Mouse (Mus musculus) v-Abl transformed pro-B cells (cell line): ENCODE measurements around the gene Gga1.

ENCODE experiments used
- in situ Hi-C, 2 experiments: fragments of 400-800 bp; cut with MboI; formaldehyde crosslinking; loops; one replicate each; pipeline ENCODE4 v1.15.1; 2025; ENCODE audit not compliant: unreplicated experiment in 2 of 2

The Gga1 gene

DNA sequence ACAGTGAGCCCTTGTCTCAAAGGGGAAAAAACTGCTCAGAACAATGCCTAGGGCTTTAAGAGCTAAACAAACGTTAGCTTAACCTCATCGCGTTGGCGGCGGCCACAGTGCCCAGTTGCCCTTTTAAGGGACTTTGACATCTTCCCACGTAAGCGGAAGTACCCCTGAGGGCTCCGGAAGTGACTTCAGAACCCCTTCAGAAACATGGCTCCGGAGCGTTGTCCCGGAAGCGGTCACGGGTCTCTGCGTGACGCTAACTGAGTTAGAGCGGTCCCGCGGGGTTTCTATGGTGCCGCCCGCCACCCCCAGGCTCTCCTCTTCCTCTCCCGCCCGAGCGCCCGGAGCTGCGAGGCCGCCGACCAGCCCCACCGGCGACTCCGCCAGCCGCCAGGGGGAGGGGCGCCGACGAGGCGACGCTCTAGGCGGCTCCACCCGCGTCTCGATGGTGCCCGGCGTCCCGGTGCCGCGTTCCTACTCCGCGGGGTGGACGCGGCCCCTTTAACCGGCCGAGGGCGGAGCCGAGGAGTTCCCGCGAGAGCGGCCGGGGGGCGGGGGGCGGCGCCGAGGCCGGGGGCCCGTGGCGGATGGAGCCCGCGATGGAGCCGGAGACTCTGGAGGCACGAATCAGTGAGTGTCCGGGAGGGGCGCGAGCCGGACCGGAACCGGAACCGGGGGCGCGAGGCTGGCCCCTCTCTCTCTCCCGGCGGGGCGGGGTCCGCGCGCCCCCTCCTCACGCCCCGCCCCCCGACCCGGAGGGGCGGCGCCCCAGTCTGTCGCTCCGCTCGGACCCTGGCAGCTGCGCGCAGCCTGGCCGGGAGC lies at the start of gene Gga1:
Gga1 (plus strand) TSS at position 200 of the 819 bp plus-strand sequence.
- in situ Hi-C loops = loop anchor here (25.0 kb wide), 2 partner anchors 460 to 810 kb away; partner anchors contain the start of genes Gtpbp1 (in 2 of the 2), Josd1 (in 2 of the 2), Maff (in 1 of the 2) and Pla2g6 (in 1 of the 2)

DNA sequence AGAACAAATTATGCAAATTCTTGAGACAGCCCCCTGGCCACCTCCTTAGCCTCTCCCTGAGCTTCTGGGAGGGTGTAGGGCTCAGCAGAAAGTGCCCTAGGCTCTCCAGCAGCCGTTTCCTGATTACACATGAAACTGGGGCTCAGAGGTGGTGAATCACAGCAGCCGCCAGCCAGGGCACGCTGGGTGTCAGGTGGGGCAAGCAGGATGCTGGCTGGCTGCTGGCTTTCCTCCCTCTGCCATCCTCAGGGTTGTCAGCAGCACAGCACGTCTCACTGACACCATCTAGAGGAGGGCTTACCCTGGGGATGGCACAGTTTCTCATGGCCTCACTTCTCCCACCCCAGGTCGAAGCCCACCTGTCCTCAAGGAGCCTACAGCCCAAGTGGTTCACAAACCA lies 48.7 kb upstream of the Gga1 start:
- in situ Hi-C loops = no loop called here

DNA sequence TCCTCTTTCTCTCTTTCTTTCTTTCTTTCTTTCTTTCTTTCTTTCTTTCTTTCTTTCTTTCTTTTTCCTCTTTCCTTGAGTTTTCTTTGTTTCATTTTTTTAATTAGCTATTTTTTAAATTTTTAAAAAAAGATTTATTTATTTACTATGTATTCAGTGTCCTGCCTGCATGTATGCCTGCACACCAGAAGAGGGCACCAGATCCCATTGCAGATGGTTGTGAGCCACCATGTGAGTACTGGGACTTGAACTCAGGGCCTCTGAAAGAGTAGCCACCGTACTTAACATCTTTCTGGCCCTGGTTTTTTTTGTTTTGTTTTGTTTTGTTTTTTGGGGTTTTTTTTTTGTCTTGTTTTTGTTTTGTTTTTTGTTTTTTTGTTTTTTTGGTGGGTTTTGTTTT lies 47.4 kb upstream of the Gga1 start:
- in situ Hi-C loops = no loop called here

DNA sequence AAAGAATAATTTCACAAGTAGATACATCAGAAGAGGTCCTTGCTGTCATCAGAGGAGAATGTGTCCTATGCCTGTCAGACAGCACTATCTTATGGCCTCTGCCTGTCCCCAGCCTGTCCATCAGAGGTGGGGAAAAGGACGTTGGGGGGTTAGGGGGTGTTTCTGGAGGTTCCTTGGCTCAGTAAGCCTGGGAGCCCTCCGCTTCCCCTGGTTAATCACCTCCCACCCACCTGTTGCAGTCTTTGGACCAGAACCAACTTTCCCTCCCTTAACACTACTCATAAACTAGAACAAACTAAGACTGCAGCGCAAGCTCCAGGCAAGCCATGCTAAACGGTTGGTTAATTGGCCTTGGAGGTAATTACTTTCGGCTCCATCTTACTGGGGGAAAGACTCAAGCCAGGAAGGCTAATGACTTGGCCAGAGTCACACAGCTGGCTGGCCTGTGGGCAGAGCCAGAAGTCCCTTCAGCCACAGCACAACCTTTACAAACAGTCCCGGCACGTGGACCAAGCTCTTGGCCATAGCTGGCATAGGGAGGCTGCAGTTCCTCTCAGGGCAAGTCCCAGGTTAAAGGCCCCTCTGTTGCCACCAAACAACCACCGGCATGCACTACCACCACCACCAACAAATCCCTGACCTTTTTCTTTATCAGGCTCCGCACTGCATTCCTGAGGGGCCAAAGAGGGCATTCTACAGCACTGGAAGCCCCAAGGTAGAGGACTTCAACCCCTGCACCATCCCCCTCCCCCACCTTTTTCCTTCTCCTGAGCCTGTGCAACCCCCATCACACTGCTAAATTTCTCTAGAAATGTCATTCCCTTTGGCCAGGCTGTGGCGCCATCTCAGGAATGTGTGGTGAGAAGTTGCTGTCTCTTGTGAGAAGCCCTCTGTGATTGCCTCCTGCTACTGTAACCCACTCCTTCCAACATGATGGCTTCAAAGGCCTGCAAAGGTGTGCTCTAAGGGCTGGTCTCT lies 46.0 kb upstream of the Gga1 start:
- in situ Hi-C loops = no loop called here

DNA sequence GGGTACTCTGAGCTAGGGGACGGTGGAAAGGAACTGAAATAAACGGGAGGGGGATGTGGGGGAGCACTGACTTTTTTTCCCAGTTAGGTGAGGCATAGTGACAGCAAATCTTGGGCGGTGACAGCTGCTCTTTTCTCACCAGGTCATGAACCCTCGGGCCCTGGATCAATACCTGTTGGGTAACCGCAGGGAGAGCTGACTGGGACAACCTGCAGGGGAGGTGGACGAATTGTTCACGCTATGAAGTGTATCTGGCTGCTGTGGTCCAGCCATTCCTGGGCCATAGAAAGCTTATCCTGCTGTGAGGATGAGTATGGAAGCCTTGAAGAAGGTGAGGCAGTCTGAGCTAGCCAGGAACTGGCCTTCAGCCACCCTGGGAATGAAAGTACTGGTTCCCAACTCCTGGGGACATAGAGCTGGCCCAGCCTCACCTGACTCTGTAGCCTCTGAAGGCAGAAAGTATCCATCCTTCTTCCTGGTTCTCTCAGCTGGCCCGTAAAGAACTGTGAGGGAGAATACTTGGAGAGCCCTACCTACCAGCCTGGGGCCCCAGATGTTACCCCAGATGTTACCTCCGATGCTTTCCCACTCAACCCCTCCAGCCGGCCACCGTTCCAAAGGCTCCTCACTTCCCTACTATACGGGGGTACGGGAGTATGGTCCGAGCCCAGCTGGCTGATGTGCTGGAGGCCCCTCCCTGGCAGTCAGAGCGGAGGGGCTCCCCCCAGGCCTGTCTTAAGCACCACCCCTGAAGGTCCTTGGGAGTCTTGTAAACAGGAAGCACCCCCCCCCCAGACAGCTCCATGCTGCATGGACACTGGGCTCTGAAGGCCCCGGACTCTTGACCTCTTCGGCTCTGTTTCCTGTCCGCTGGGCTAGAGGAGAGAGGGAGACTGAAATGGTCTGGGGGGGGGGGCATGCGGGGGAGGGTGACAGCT lies 45.0 kb upstream of the Gga1 start:
- in situ Hi-C loops = no loop called here

DNA sequence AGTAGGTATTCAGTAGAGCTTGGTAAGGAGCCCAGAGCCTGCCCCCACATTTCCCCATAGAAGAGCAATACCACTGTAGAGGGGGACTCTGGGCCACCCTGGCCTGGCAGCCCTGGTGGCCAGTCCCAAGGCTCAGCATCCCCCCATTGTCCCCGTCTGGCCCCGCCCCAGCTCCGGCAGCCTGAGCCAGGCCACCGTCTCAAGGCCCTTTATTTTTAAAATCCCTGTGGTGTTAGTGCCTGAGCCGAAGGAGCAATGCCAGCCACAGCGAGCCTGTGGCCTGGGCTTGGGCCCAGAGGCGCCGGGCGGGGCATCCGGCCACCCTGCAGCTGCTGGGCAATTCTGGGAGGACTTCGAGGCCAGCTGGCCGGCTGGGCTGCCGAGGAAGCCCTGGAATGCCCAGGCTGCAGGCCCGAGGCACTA lies 44.3 kb upstream of the Gga1 start:
- in situ Hi-C loops = no loop called here

DNA sequence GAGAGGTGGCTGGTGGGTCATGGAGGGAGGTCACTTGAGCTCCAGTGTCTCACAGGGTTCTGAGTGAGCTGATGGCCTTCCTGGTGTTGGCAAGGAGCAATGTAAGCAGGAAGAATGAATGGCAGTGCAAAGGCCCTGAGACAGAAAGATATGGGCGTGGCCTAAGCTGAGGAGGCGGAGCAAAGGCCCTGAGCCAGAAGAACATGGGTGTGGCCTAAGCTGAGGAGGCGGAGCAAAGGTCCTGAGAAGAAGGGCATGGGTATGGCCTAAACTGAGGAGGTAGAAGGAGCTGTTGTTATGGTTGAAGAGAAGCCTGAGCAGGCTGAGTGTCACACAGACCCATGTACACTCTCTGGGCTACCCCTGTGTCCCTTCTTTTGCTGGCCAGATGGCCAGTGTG lies 43.4 kb upstream of the Gga1 start:
- in situ Hi-C loops = no loop called here

DNA sequence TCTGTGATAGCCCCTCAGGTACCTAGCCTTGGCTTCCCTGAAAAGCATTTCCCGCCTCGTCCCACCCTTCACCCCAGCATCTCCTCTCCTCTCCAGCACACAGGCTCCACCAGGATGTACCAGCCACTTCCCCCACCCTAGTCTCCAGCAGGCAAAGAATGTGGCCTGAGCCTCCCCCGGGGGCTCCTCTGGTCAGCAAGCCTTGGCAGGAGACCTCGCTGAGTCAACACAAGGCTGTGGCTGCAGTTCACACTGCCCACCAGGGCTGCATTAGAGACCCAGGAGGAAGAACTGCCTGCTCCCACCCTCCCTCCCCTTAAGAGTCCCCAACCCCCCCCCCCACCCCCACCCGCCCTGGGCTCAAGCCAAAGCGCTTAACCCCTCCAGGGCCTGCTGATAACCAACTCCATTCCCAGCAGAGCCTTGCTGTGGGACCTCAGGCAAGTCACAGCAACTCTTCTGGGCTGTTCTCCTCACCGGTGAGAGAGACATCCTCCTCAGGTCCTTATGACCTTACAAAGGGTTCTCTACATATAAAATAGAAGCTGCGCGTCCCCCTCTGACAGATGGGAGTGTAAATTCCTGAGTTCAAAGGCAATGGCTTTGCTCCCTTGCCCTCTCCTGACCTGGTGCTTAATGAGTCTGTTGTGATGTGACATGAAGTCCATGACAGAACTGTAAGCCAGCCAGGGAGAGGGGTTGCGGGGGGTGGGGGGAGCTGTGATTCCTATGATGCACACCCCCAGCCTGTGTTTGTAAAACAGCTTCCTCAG lies 42.6 kb upstream of the Gga1 start:
- in situ Hi-C loops = no loop called here

DNA sequence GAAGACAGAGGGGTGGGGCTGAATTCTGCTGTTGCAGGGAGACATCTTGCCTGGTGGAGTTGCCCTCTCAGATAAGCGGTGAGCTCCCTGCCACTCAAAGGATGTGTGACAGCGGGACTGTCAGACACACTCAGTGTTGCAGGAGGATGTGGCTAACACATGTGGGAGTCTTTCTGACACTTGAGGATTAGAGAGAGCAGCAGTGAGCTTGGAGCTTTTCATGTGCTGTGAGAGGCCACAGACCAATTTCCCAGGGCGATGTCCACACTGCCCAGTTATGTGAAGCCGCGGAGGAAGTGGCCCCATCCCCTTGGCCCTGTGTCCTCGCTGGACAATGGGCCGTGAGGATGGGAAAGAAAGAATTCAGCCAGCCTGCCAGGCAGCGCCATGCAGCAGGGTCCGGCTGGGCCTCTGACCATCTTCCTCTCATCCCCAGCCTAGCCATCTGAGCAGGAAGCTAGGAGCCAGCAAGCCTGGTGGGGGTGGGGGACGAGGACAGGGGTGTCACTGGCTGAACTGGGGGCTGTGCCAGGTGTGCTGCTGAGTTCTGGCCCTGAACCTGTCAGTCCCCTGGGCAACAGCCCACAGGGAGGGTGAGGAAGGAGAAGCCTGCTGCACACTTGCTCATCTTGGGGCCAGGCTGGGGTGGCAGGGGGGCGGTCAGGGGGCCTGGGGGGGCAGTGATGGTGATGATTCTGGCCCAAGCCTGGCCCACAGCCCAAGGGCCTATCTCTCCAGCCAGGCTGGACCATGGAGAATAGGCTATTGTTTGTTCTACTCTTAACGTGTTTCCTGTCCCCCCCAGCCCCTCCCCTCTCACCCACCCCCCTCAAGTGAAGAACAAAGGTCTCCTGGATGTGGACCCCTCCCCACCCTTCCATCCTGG lies 41.5 kb upstream of the Gga1 start:
- in situ Hi-C loops = no loop called here

DNA sequence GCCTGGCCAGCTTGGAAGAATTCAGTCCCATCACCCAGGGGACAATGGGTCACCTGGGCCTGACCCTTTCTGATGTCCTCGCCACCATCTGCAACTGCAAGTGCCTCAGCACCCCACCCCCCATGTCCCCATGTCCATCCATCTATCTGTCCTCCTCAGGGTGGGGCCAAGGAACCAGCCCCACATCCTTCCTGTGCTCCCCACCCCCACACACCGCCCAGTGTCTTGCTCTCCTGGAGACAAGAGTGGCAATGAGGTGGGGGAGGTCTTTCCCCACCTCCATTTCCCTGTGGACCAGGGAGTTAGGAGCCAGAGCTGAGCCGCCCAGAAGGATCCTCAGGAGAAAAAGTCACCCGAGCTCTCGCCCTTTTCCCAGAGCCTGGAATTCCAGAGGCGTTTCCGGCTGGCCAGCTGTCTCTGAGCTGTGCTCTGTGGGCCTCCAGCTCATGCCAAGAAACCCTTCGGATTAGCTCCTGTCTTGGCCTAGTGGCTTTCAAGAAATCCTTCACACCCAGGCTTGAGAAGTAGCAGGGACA lies 40.8 kb upstream of the Gga1 start:
- in situ Hi-C loops = no loop called here

DNA sequence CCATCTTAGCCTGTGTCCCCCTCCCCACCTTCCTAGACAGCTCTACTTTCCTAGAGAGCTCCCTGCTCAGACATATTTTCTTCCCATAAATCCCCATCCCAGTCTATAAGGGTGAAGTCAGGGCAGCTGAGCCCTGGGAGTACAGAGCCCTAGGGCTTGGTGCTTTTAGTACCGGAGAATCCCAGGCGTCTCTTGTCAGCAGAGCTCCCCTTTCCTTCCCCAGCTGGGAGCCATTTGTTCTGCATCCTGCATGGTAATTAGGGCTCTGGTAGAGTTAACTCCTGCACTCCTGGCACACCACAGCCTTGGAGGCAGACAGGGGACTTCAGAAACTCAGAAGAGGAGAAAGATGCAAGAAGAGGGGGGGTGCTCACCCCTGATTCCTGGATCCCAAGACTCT lies 37.2 kb upstream of the Gga1 start:
- in situ Hi-C loops = loop anchor here in 1 of 2 experiments (10.0 kb wide), 1 partner anchor 215 kb away; no protein-coding TSS in a partner anchor

DNA sequence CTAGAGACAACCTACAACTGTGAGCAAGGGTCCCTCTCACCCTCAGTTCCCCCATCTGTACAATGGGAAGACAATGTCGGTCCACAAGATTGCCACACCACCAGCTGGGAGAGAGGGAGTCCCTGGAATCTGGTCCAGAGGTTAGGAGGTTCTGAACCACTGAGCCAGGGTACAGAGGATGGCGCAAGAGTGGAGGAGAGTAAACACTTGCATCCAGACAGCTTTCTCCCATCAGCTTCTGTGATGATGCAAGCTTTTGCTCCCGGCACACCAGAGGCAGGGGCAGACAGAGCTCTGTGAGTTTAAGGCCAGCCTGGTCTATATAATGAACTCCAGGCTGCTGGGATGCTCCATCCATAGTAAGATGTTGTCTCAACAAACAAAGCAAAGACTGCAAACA lies 36.7 kb upstream of the Gga1 start:
- in situ Hi-C loops = loop anchor here in 1 of 2 experiments (10.0 kb wide), 1 partner anchor 215 kb away; no protein-coding TSS in a partner anchor

DNA sequence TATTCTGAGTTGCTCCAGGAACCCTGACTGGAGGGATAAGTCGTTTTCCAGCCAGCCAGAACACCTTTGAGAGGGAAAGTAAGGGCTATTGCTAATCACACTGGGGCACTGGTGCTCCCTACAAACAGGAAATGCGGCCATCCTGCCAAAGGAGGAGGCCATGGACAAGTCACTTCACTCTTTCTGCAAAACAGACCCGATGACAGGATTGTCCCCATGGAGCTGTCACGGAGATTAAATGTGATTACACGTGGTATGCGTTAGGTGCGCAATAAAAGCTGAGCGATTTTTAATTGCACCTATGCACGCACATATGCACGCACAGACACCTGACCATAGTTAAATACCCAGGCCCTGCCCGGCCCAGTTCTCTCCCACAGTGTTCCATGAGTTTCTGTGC lies 36.2 kb upstream of the Gga1 start:
- in situ Hi-C loops = loop anchor here in 1 of 2 experiments (10.0 kb wide), 1 partner anchor 216 kb away; no protein-coding TSS in a partner anchor

DNA sequence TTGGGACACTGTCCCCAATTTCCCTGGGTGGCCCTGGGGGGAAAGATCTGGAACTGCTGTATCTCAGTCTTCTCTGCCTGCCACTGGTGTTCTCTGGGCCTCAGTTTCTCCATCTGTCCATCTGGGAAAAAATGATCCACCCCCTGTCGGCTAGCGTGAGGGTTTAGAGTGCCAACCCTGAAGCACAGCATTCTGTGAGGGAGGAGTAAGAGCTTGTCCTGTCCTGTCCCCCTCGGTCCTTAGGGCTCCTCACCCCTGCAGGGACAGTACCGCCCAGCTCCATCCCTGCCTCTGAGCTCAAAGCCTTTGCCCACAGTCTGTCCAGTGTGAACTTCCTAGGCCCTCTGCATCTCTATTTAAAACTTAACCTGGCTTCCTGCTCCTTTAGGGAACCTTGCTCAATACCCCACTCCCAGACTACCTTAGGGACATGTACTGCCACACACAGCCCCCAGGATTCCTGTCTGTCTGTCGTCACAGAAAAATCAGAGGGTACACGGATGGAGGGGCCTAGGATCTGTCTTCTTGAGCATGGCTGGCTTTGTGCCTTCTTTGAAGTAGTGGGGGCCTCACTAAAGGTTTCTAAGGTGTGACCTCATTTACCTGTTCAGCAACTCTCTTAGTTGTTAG lies 35.7 kb upstream of the Gga1 start:
- in situ Hi-C loops = loop anchor here in 1 of 2 experiments (10.0 kb wide), 1 partner anchor 216 kb away; no protein-coding TSS in a partner anchor

DNA sequence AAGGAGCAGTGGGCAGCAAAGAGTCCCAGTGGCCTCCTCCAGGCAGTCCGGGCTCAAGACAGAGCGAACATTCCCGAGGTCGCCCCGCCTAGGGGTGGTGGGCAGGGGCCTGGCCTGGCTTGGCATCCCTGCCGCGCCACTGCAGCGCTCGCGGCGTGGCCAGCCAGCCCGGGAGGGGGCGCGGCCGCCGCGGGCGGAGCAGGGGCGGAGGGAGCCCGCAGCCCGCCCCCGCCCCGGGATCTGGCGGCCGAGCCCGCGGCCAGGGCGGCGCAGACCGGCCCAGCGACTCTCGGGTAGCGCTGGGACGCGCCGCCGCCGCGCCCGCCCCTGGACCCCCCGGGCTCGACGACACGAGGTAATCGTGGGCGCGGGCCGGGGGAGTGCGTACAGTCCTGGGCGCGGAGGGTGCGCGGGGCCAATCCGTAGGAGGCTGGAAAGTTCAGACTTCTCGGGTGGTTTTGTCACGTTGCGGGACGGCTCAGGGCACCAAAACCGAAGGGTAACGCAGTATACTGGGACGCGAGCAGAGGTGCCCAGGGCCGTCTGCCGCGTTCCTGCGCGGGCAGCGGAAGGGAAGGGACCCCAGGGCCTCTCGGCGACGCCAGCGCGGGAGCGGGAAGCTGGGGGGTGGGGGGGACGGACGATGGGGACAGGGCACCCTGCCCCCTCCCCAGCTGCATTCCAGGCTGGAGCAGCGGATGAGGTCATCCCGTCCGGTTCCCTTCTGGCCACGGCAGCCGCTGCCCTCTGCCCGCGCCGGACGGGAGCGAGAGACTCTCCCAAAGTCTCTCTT lies 34.4 kb upstream of the Gga1 start, which contains the start of gene Cdc42ep1:
Cdc42ep1 (plus strand) TSS at position 254 of the 793 bp plus-strand sequence.
- in situ Hi-C loops = loop anchor here in 1 of 2 experiments (10.0 kb wide), 1 partner anchor 218 kb away; no protein-coding TSS in a partner anchor
